ENCODE assay signal across 13 mouse cellular contexts in genomic region chrX:52914705-52915104, GRCm38 (mm10). TPM values are rescaled to one million over a fixed set of nuclear protein-coding genes. Genes with fewer than 3 reads are reported as not detected.
DNase-seq lines count a peak whose midpoint lies in the region; ATAC-seq and TF ChIP-seq lines count a peak whose summit lies in the region.
"Had no signal": no experiment of that assay in that cellular context is flagged by ENCODE, and none has a peak within 500 bp of the region (broad histone marks: within the 10 kb centered on the region; RNA-seq: fewer than 3 reads in every experiment).

No protein-coding gene starts in this region.

- H3K27ac ChIP-seq in embryonic facial prominence, embryonic 10.5 days (replicated peaks), result no peak overlapping the region
- no peak overlapping the region for H3K27ac ChIP-seq in forebrain, embryonic 14.5 days (ENCODE audit: low read depth, low read length)
- H3K27ac ChIP-seq in hindbrain, postnatal 0 days, result no peak overlapping the region
- H3K27ac ChIP-seq in neural tube, embryonic 12.5 days, result no peak overlapping the region
- H3K27ac ChIP-seq: heart, embryonic 15.5 days; stomach, embryonic 15.5 days had no signal

- peaks cover 3% of the 10 kb centered on the region; the same call in 1 of the 2 replicates for H3K4me1 ChIP-seq in embryonic facial prominence, embryonic 10.5 days
- H3K4me1 ChIP-seq in forebrain, embryonic 14.5 days (ENCODE audit: control insufficient read depth, insufficient read depth, low read length), result no peaks in the 10 kb centered on the region
- H3K4me1 ChIP-seq in hindbrain, postnatal 0 days (ENCODE audit: insufficient read depth, low read length), result no peaks in the 10 kb centered on the region
- H3K4me1 ChIP-seq in neural tube, embryonic 12.5 days, result no peaks in the 10 kb centered on the region; the same call in 1 of the 2 replicates
- H3K4me1 ChIP-seq: heart, embryonic 15.5 days; stomach, embryonic 15.5 days had no signal

- H3K9ac ChIP-seq in forebrain, embryonic 14.5 days (ENCODE audit: low read length), result peak overlapping the region; percentile 25; the same call in 1 of the 2 replicates
- no peak overlapping the region for H3K9ac ChIP-seq in hindbrain, postnatal 0 days (replicated peaks; ENCODE audit: low read length)
- no peak overlapping the region for H3K9ac ChIP-seq in neural tube, embryonic 12.5 days
- H3K9ac ChIP-seq: heart, embryonic 15.5 days; lung, embryonic 14.5 days; stomach, embryonic 15.5 days had no signal

- DNase-seq in embryonic facial prominence, embryonic 10.5 days (ENCODE audit: low spot score), result no peak
- no peak for DNase-seq in forebrain, embryonic 14.5 days (ENCODE audit: low spot score)
- DNase-seq in hindbrain, postnatal 0 days (ENCODE audit: low spot score), result no peak
- no peak for DNase-seq in layer of hippocampus, adult 9-11 months
- DNase-seq in kidney, adult 11 months, result no peak
- no peak for DNase-seq in left cerebral cortex, adult 18-20 months (ENCODE audit: low spot score in 2 of 2)
- DNase-seq: cerebellum, postnatal 36 days; heart, adult 18-20 months; lung, embryonic 14.5 days; right cerebral cortex, adult 18-20 months had no signal

- ATAC-seq in forebrain, embryonic 14.5 days, result no peak
- ATAC-seq in hindbrain, postnatal 0 days, result no peak
- no peak for ATAC-seq in neural tube, embryonic 12.5 days (ENCODE audit: low FRiP score, low read depth)

- no peaks in the 10 kb centered on the region for H3K27me3 ChIP-seq in embryonic facial prominence, embryonic 10.5 days (replicated peaks; ENCODE audit: low read depth, poor library complexity, severe bottlenecking)
- no peaks in the 10 kb centered on the region for H3K27me3 ChIP-seq in forebrain, embryonic 14.5 days (replicated peaks; ENCODE audit: control insufficient read depth, insufficient read depth, low read length)
- H3K27me3 ChIP-seq in hindbrain, postnatal 0 days (ENCODE audit: insufficient read depth, low read length), result no peaks in the 10 kb centered on the region
- H3K27me3 ChIP-seq in neural tube, embryonic 12.5 days (replicated peaks), result no peaks in the 10 kb centered on the region
- H3K27me3 ChIP-seq: heart, embryonic 15.5 days; stomach, embryonic 15.5 days had no signal

- peak overlapping the region; percentile 21; the same call in 1 of the 2 replicates for H3K4me3 ChIP-seq in embryonic facial prominence, embryonic 10.5 days
- H3K4me3 ChIP-seq in forebrain, embryonic 14.5 days (ENCODE audit: low read depth, low read length), result peak overlapping the region; percentile 19
- peak overlapping the region; percentile 15 for H3K4me3 ChIP-seq in hindbrain, postnatal 0 days (ENCODE audit: low read length)
- peak overlapping the region; percentile 13; the same call in 1 of the 2 replicates for H3K4me3 ChIP-seq in neural tube, embryonic 12.5 days
- H3K4me3 ChIP-seq: heart, embryonic 15.5 days; stomach, embryonic 15.5 days had no signal

- peak overlapping the region; percentile 49 for H3K4me2 ChIP-seq in forebrain, embryonic 14.5 days (ENCODE audit: low read length)
- peak overlapping the region; percentile 46 for H3K4me2 ChIP-seq in hindbrain, postnatal 0 days (ENCODE audit: low read depth, low read length)
- H3K4me2 ChIP-seq in neural tube, embryonic 12.5 days (replicated peaks), result peak overlapping the region; percentile 49
- H3K4me2 ChIP-seq: heart, embryonic 15.5 days; stomach, embryonic 15.5 days had no signal

- H3K9me3 ChIP-seq in embryonic facial prominence, embryonic 10.5 days, result no peaks in the 10 kb centered on the region
- H3K9me3 ChIP-seq in forebrain, embryonic 14.5 days (replicated peaks; ENCODE audit: control insufficient read depth, low read length), result no peaks in the 10 kb centered on the region
- H3K9me3 ChIP-seq in hindbrain, postnatal 0 days (ENCODE audit: low read length), result no peaks in the 10 kb centered on the region
- H3K9me3 ChIP-seq in neural tube, embryonic 12.5 days, result no peaks in the 10 kb centered on the region
- H3K9me3 ChIP-seq: heart, embryonic 15.5 days; stomach, embryonic 15.5 days had no signal

- TF ChIP-seq CTCF in hindbrain, postnatal 0 days (IDR thresholded peaks at IDR 0.05; ENCODE audit: low read depth), result no peak

- no peaks in the 10 kb centered on the region; the same call in 1 of the 2 replicates for H3K36me3 ChIP-seq in embryonic facial prominence, embryonic 10.5 days (replicated peaks)
- 0 out of 2 replicates have a peak, but pooled peaks cover 5% of the 10 kb centered on the region for H3K36me3 ChIP-seq in forebrain, embryonic 14.5 days (ENCODE audit: control insufficient read depth, insufficient read depth, low read length)
- H3K36me3 ChIP-seq in hindbrain, postnatal 0 days (ENCODE audit: insufficient read depth, low read length), result no peaks in the 10 kb centered on the region
- H3K36me3 ChIP-seq in neural tube, embryonic 12.5 days, result no peaks in the 10 kb centered on the region
- H3K36me3 ChIP-seq: heart, embryonic 15.5 days; stomach, embryonic 15.5 days had no signal

RNA-seq across cellular contexts. Expression of gene Phf6, which starts 2.6 kb away (rescaled TPM):
- 103 and 104 TPM in 2 replicates for polyA plus RNA-seq in embryonic facial prominence, embryonic 10.5 days (2016; fragmentation: Nextera tagmentation; extraction: Ambion mirVana)
- polyA plus RNA-seq in forebrain, embryonic 14.5 days (2014; fragmentation: Nextera tagmentation; extraction: Ambion mirVana), result 98.6 and 110 TPM in 2 replicates
- 29.7 and 32.9 TPM in 2 replicates for total RNA-seq in hindbrain, postnatal 0 days (2014; rRNA removed)
- 34.6 and 35.4 TPM in 2 replicates for polyA plus RNA-seq in hindbrain, postnatal 0 days (2015; fragmentation: Nextera tagmentation; extraction: Ambion mirVana)
- 90.3 and 95.4 TPM in 2 replicates for polyA plus RNA-seq in neural tube, embryonic 12.5 days (2016; fragmentation: Nextera tagmentation; extraction: Ambion mirVana)
- total RNA-seq in left cerebral cortex, adult 18-20 months (2021), result 10 to 100 TPM; 18.2 to 18.6 TPM
